Mouse (Mus musculus): ENCODE results near the gene Vps41. TPM values are rescaled to one million over a fixed set of nuclear protein-coding genes. Genes with fewer than 3 reads are reported as not detected.

The Vps41 gene
- polyA plus RNA-seq, 1 experiment, result 77.9 TPM

DNA sequence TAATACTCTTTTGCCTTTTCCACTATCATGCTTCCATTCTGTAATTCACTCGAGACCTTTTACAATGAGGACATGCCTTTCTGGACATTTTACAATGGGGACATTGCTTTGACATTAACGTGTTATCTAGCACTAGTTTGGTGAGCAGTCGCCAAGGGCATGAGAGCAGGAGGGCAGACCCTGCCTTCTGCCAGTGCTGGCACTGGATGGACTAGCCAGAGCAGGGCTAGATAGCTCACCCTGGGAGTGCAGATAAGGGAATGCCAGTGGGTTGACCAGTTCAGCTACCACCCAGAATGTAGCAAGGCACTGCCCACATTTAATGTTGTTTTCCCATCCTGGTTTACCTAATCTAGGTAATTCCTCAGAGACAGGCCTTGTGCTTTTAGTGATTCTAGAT lies 179.7 kb downstream of the Vps41 start:
- no peaks in the 10 kb centered on the region for H3K4me1 ChIP-seq (ENCODE audit: control insufficient read depth, insufficient read depth, low read length)

DNA sequence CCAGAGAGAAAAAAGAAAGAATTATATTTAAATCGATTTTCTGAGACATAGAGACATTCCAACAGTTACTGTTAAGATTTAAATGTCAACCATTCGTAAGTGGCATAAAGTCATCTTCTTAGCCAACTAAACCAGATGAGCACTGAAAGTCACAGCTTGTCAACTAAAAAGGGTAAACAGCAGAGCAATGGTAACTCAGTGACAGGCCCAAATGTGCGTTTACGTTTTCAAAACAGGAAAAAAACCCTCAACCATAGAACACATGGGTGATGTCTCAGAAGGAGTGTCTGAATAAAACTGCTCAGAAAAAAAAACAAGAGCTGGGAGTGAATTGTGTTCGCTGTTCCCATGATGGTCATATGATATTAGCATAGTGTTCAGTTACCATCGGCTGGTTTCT lies 186.5 kb downstream of the Vps41 start:
- H3K36me3 ChIP-seq (ENCODE audit: control insufficient read depth, insufficient read depth, low read length, poor library complexity, severe bottlenecking), result no peaks in the 10 kb centered on the region
- no peaks in the 10 kb centered on the region for H3K27me3 ChIP-seq (ENCODE audit: control insufficient read depth, insufficient read depth, low read length, poor library complexity, severe bottlenecking)
- H3K9me3 ChIP-seq (replicated peaks; ENCODE audit: control insufficient read depth, insufficient read depth, low read length, poor library complexity, severe bottlenecking), result no peaks in the 10 kb centered on the region
- no peak overlapping the region for H3K9ac ChIP-seq (ENCODE audit: low read depth, poor library complexity, severe bottlenecking)
- H3K4me3 ChIP-seq (ENCODE audit: low read depth, low read length), result no peak overlapping the region
- no peaks in the 10 kb centered on the region for H3K4me1 ChIP-seq (ENCODE audit: control insufficient read depth, insufficient read depth, low read length)
- TF ChIP-seq EP300 (IDR thresholded peaks at IDR 0.05; ENCODE audit: insufficient read depth, low read depth, low read length) (no peak), POLR2A (IDR thresholded peaks at IDR 0.05; ENCODE audit: insufficient read depth, low read length) (no peak), CTCF (IDR thresholded peaks at IDR 0.05; ENCODE audit: low read depth, low read length) (no peak)
- H3K27ac ChIP-seq (ENCODE audit: insufficient read depth, low read length), result no peak overlapping the region

More for the DNA sequence above, 179.7 kb downstream of the Vps41 start:
- Histone ChIP-seq H3K4me3 (ENCODE audit: low read depth, low read length) (no peak overlapping the region), H3K27ac (ENCODE audit: insufficient read depth, low read length) (no peak overlapping the region), H3K9me3 (replicated peaks; ENCODE audit: control insufficient read depth, insufficient read depth, low read length, poor library complexity, severe bottlenecking) (0 out of 2 replicates have a peak, but pooled peaks cover 3% of the 10 kb centered on the region), H3K36me3 (ENCODE audit: control insufficient read depth, insufficient read depth, low read length, poor library complexity, severe bottlenecking) (no peaks in the 10 kb centered on the region), H3K9ac (ENCODE audit: low read depth, poor library complexity, severe bottlenecking) (no peak overlapping the region), H3K27me3 (ENCODE audit: control insufficient read depth, insufficient read depth, low read length, poor library complexity, severe bottlenecking) (no peaks in the 10 kb centered on the region)
- TF ChIP-seq CTCF (IDR thresholded peaks at IDR 0.05; ENCODE audit: low read depth, low read length), result no peak
- no peak for TF ChIP-seq POLR2A (IDR thresholded peaks at IDR 0.05; ENCODE audit: insufficient read depth, low read length)
- no peak for TF ChIP-seq EP300 (IDR thresholded peaks at IDR 0.05; ENCODE audit: insufficient read depth, low read depth, low read length)

DNA sequence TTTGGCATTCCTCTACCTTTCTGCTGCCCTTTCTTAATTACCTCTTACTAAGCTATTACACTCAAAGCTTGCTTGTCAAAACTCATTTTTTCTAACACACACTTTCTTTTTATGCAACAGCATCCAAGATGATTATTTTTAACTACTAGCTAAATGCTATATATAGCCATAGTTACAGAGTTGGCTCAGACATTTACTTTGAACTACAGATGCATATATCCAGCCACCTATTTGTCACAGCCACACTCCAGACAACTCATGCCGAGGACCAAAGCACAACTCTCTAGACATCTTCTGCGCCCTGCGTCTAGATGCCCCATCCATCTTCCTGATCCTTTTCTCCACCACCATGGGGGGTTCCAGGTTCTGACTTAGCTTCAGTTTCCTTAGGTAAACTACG lies 197.7 kb downstream of the Vps41 start:
- no peaks in the 10 kb centered on the region for H3K27me3 ChIP-seq (ENCODE audit: control insufficient read depth, insufficient read depth, low read length, poor library complexity, severe bottlenecking)
- no peak overlapping the region for H3K27ac ChIP-seq (ENCODE audit: insufficient read depth, low read length)
- H3K4me3 ChIP-seq (ENCODE audit: low read depth, low read length), result no peak overlapping the region
- TF ChIP-seq POLR2A (IDR thresholded peaks at IDR 0.05; ENCODE audit: insufficient read depth, low read length) (no peak), EP300 (IDR thresholded peaks at IDR 0.05; ENCODE audit: insufficient read depth, low read depth, low read length) (no peak), CTCF (IDR thresholded peaks at IDR 0.05; ENCODE audit: low read depth, low read length) (no peak)
- no peak overlapping the region for H3K9ac ChIP-seq (ENCODE audit: low read depth, poor library complexity, severe bottlenecking)
- no peaks in the 10 kb centered on the region for H3K36me3 ChIP-seq (ENCODE audit: control insufficient read depth, insufficient read depth, low read length, poor library complexity, severe bottlenecking)
- no peaks in the 10 kb centered on the region for H3K4me1 ChIP-seq (ENCODE audit: control insufficient read depth, insufficient read depth, low read length)
- no peaks in the 10 kb centered on the region for H3K9me3 ChIP-seq (replicated peaks; ENCODE audit: control insufficient read depth, insufficient read depth, low read length, poor library complexity, severe bottlenecking)

Other genes starting within 250 kb of the Vps41 start
- gene Amph, start 230.9 kb downstream of the Vps41 start, polyA plus RNA-seq (2011; ENCODE audit: insufficient read depth, insufficient read length, low read depth, missing spikeins), result 11.8 and 13.6 TPM in 2 replicates

Measured in ES-Bruce4 (cell line).